Mouse (Mus musculus) hindbrain, postnatal 0 days (tissue): ENCODE results near the gene Sh3gl3. TPM values are rescaled to one million over a fixed set of nuclear protein-coding genes. Genes with fewer than 3 reads are reported as not detected.

ENCODE experiments used
- ATAC-seq: fragments of 200-750 bp; cut with Nextera tagmentation; 2 replicates; pipeline ENCODE4 v1.8.0; 2017; ENCODE audit warnings: mild to moderate bottlenecking, moderate TSS enrichment, moderate library complexity
- DNase-seq: peaks from one replicate; pipeline ENCODE4 v3.0.0-alpha.2; 2015; ENCODE audit warnings: low spot score
- H3K27ac ChIP-seq: fragments of 300-500 bp; sonication (generic); 2 replicates; pipeline ENCODE4 v1.5.1; 2014; ENCODE audit warnings: mild to moderate bottlenecking
- H3K27me3 ChIP-seq: fragments of 300-500 bp; sonication (generic); 2 replicates; pipeline ENCODE4 v1.6.1; 2014; ENCODE audit warnings: low read length, mixed read lengths; ENCODE audit not compliant: insufficient read depth
- H3K36me3 ChIP-seq: fragments of 300-500 bp; sonication (generic); 2 replicates; pipeline ENCODE4 v1.6.1; 2014; ENCODE audit warnings: low read length, mixed read lengths; ENCODE audit not compliant: insufficient read depth
- H3K4me1 ChIP-seq: fragments of 300-500 bp; sonication (generic); 2 replicates; pipeline ENCODE4 v1.6.1; 2014; ENCODE audit warnings: antibody characterized with exemption, low read length, mixed read lengths; ENCODE audit not compliant: insufficient read depth
- H3K4me2 ChIP-seq: fragments of 300-500 bp; sonication (generic); 2 replicates; pipeline ENCODE4 v1.6.1; 2014; ENCODE audit warnings: low read depth, mild to moderate bottlenecking, low read length, moderate library complexity, mixed read lengths
- H3K4me3 ChIP-seq: fragments of 300-500 bp; sonication (generic); 2 replicates; pipeline ENCODE4 v1.5.1; 2014; ENCODE audit warnings: low read length
- H3K9ac ChIP-seq: fragments of 300-500 bp; sonication (generic); replicated peaks from 2 replicates; pipeline ENCODE4 v1.6.1; 2014; ENCODE audit warnings: mild to moderate bottlenecking, low read length, moderate library complexity, mixed read lengths
- H3K9me3 ChIP-seq: fragments of 300-500 bp; sonication (generic); 2 replicates; pipeline ENCODE4 v1.6.1; 2016; ENCODE audit warnings: low read length, mixed read lengths
- CTCF ChIP-seq: IDR thresholded peaks from 2 replicates; pipeline ENCODE4 v1.5.1; 2016; ENCODE audit warnings: antibody characterized with exemption, control low read depth, low read depth
- WGBS: fragments of 180-500 bp; shearing (Covaris S2); extraction: QIAGEN DNeasy Blood & Tissue Kit; methylation state at CpG from one replicate; pipeline ENCODE4 v1.1.7; 2014; 5-methylcytosine and 5-hydroxymethylcytosine counted together
- polyA plus RNA-seq: library from polyadenylated mRNA; unstranded; fragments of >200 nt; fragmentation: Nextera tagmentation; extraction: Ambion mirVana; gene quantifications from 2 replicates; pipeline ENCODE4 v1.2.1, GENCODE M21; 2015
- total RNA-seq: library from RNA; depleted of rRNA; stranded (reverse); fragments of >200 nt; gene quantifications from 2 replicates; pipeline ENCODE4 v1.2.3, GENCODE M21; 2014

Gene Sh3gl3
- total and polyA plus RNA-seq, 2 experiments from 2014 or later: 35.8 to 77.5 TPM

- no peak for TF ChIP-seq CTCF
- Histone ChIP-seq H3K4me2 (no peak overlapping the region), H3K9me3 (no peaks in the 10 kb centered on the region), H3K27ac (no peak overlapping the region), H3K4me3 (no peak overlapping the region), H3K27me3 (no peaks in the 10 kb centered on the region), H3K36me3 (no peaks in the 10 kb centered on the region), H3K4me1 (no peaks in the 10 kb centered on the region), H3K9ac (no peak overlapping the region)
- 20% methylated on average over 3 of the region's 4 CpGs for WGBS
- DNase-seq (no peak), ATAC-seq (no peak)
Measured at GRCm38 (mm10) chr7:82234898-82235290, 61.3 kb downstream of the Sh3gl3 start.

GRCm38 (mm10) chr7:82235486-82235885 lies 61.8 kb downstream of the Sh3gl3 start:
- 66% methylated on average over 9 of the region's 9 CpGs for WGBS

GRCm38 (mm10) chr7:82236152-82236898 lies 62.7 kb downstream of the Sh3gl3 start:
- no peak overlapping the region for H3K4me2 ChIP-seq
- H3K27ac ChIP-seq: no peak overlapping the region
- 63% methylated on average over 10 of the region's 11 CpGs for WGBS
- TF ChIP-seq CTCF: no peak
- no peaks in the 10 kb centered on the region for H3K4me1 ChIP-seq
- no peak for DNase-seq
- H3K27me3 ChIP-seq: no peaks in the 10 kb centered on the region
- no peaks in the 10 kb centered on the region for H3K9me3 ChIP-seq
- ATAC-seq: no peak
- H3K9ac ChIP-seq: no peak overlapping the region
- H3K36me3 ChIP-seq: no peaks in the 10 kb centered on the region
- no peak overlapping the region for H3K4me3 ChIP-seq

More at GRCm38 (mm10) chr7:82235486-82235885, 61.8 kb downstream of the Sh3gl3 start:
- Histone ChIP-seq H3K9me3 (no peaks in the 10 kb centered on the region), H3K9ac (no peak overlapping the region), H3K27ac (no peak overlapping the region), H3K4me3 (no peak overlapping the region), H3K27me3 (no peaks in the 10 kb centered on the region), H3K4me2 (no peak overlapping the region), H3K4me1 (no peaks in the 10 kb centered on the region), H3K36me3 (no peaks in the 10 kb centered on the region)
- ATAC-seq (no peak), DNase-seq (no peak)
- no peak for TF ChIP-seq CTCF

GRCm38 (mm10) chr7:82236899-82237162 lies 63.2 kb downstream of the Sh3gl3 start:
- no peaks in the 10 kb centered on the region for H3K36me3 ChIP-seq
- TF ChIP-seq CTCF: no peak
- H3K9me3 ChIP-seq: no peaks in the 10 kb centered on the region
- H3K9ac ChIP-seq: no peak overlapping the region
- DNase-seq: no peak
- no peaks in the 10 kb centered on the region for H3K27me3 ChIP-seq
- no peak overlapping the region for H3K4me3 ChIP-seq
- ATAC-seq: no peak
- WGBS: 78% methylated on average over 4 of the region's 4 CpGs
- no peaks in the 10 kb centered on the region for H3K4me1 ChIP-seq
- no peak overlapping the region for H3K27ac ChIP-seq
- H3K4me2 ChIP-seq: no peak overlapping the region

GRCm38 (mm10) chr7:82240424-82241240 lies 67.0 kb downstream of the Sh3gl3 start:
- no peak overlapping the region for H3K4me3 ChIP-seq
- ATAC-seq: no peak
- 68% methylated on average over 8 of the region's 8 CpGs for WGBS
- H3K4me1 ChIP-seq: no peaks in the 10 kb centered on the region
- no peak overlapping the region for H3K9ac ChIP-seq
- no peak for DNase-seq
- no peak overlapping the region for H3K4me2 ChIP-seq
- no peaks in the 10 kb centered on the region for H3K27me3 ChIP-seq
- no peaks in the 10 kb centered on the region for H3K9me3 ChIP-seq
- H3K27ac ChIP-seq: no peak overlapping the region
- no peaks in the 10 kb centered on the region for H3K36me3 ChIP-seq
- no peak for TF ChIP-seq CTCF

GRCm38 (mm10) chr7:82244701-82245100 lies 71.1 kb downstream of the Sh3gl3 start:
- ATAC-seq (no peak), DNase-seq (no peak)
- Histone ChIP-seq H3K4me2 (no peak overlapping the region), H3K4me3 (no peak overlapping the region), H3K4me1 (no peaks in the 10 kb centered on the region), H3K27me3 (no peaks in the 10 kb centered on the region), H3K9ac (no peak overlapping the region), H3K36me3 (no peaks in the 10 kb centered on the region), H3K27ac (no peak overlapping the region), H3K9me3 (no peaks in the 10 kb centered on the region)
- WGBS: 78% methylated on average over 3 of the region's 3 CpGs
- no peak for TF ChIP-seq CTCF
